Mouse (Mus musculus) embryonic stem cell, embryonic (primary cell): Measurements from ENCODE around the gene Npr2.

Source experiments
- CTCF ChIA-PET, 4 experiments: fragments of 300-600 bp in 2 of 4; fragments of 350-600 bp in 2 of 4; sonication (Branson Sonifier 250); formaldehyde crosslinking; loops; one replicate each; lab custom pipeline; 2022; ENCODE audit warnings: inconsistent platforms in 2 of 4; lab: Charles Lee
- POLR2A ChIA-PET, 4 experiments: fragments of 300-600 bp in 2 of 4; fragments of 350-600 bp in 2 of 4; sonication (Branson Sonifier 250); formaldehyde crosslinking; loops; one replicate each; lab custom pipeline; 2022; ENCODE audit warnings: antibody characterized with exemption in 4 of 4, inconsistent platforms in 1 of 4; lab: Charles Lee

The Npr2 gene

DNA sequence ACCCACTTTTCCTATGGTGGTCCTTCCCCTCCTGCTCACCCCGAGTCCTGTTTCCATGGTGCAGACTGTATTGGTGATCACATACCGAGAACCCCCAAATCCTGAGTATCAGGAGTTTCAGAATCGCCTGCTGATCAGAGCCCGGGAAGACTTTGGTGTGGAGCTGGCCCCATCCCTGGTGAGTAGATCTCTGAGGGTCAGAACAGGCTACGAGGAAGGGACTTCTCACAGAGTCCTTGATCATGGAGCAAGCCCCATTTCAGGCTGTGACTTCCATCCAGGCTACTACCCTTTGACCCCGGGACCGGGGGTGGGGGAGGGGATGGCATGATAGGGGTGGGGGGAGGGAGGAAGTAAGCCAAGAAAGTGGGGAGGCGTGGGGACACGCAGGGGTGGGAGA, 8.3 kb downstream of the Npr2 start:
- CTCF ChIA-PET = interaction anchor here in 1 of 4 experiments (0.7 kb wide), 1 partner anchor 593 kb away, joined by 6 read pairs; no protein-coding TSS in a partner anchor
- POLR2A ChIA-PET = interaction anchor here in 1 of 4 experiments (0.6 kb wide), 1 partner anchor 10 kb away, joined by 3 read pairs; no protein-coding TSS in a partner anchor

DNA sequence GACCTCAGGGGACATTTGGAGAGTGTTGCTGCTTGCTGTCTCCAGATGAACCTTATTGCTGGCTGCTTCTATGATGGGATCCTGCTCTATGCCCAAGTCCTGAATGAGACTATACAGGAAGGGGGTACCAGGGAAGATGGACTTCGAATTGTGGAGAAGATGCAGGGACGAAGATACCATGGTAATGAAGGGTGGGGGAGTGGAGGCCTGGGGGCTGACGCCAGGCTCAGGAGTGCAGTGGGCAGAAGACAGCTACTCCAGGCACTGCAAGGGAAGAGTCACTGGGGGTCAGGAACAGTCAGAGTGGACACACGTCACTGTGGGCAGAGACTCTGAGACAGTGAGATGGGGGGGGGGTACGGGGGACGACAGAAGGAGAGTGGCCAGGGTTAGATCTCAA, 8.8 kb downstream of the Npr2 start:
- ChIA-PET CTCF (interaction anchor here in 1 of 4 experiments (1.4 kb wide), 1 partner anchor 10 kb away, joined by 4 read pairs; no protein-coding TSS in a partner anchor), POLR2A (interaction anchor here in 1 of 4 experiments (0.6 kb wide), 1 partner anchor 11 kb away, joined by 3 read pairs; no protein-coding TSS in a partner anchor)

DNA sequence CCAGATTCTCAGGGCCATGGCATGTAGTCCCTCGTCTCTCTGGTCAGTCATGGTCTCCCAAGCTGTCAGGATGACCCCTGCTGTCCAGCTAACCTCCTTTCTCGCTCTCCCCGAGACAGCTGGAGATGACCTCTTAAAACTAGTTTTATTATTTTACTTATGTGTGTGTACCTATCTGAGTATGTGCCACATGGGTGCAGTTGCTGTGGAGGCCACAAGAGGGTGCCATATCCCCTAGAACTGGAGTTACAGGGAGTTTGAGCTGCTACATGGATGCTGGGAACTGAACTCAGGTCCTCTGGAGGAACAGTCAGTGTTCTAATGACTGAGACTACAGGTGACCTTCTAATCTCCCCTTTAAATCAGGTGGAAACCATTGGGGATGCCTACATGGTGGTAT, 18.0 kb downstream of the Npr2 start:
- POLR2A ChIA-PET = interaction anchor here in 3 of 4 experiments (0.5 to 1.4 kb wide), 4 partner anchors 13 to 37 kb away, joined by 3 to 4 read pairs (median 3); no protein-coding TSS in a partner anchor
- CTCF ChIA-PET = interaction anchor here (0.6 to 3.0 kb wide), 8 partner anchors 12 to 170 kb away, joined by 3 to 14 read pairs (median 3); no protein-coding TSS in a partner anchor

DNA sequence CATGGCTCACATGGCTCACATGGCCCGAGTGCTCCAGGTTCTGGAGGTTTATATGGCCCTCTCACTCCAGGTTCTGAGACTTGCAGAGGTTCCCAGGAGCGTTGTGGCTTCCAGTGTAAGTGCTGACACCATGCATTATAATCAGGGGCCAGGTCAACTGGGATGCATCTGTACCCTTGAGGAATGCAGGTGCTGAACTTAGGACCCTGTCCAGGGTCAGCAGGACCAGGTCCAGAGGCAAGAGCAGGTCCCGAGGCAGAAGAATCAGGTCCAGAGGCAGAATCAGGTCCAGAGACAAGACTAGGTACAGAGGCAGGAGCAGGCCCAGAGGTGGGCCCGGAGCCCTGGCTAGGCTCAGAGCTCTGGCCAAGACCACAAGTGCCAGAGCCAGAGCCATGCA, 21.0 kb downstream of the Npr2 start:
- POLR2A ChIA-PET = interaction anchor here (0.5 to 1.2 kb wide), 4 partner anchors 19 to 223 kb away, joined by 3 read pairs; no protein-coding TSS in a partner anchor
- CTCF ChIA-PET = interaction anchor here in 2 of 4 experiments (1.0 to 2.0 kb wide), 3 partner anchors 17 to 23 kb away, joined by 4 to 6 read pairs (median 4); partner anchors contain the start of gene Fam221b (in 1 of the 2)

DNA sequence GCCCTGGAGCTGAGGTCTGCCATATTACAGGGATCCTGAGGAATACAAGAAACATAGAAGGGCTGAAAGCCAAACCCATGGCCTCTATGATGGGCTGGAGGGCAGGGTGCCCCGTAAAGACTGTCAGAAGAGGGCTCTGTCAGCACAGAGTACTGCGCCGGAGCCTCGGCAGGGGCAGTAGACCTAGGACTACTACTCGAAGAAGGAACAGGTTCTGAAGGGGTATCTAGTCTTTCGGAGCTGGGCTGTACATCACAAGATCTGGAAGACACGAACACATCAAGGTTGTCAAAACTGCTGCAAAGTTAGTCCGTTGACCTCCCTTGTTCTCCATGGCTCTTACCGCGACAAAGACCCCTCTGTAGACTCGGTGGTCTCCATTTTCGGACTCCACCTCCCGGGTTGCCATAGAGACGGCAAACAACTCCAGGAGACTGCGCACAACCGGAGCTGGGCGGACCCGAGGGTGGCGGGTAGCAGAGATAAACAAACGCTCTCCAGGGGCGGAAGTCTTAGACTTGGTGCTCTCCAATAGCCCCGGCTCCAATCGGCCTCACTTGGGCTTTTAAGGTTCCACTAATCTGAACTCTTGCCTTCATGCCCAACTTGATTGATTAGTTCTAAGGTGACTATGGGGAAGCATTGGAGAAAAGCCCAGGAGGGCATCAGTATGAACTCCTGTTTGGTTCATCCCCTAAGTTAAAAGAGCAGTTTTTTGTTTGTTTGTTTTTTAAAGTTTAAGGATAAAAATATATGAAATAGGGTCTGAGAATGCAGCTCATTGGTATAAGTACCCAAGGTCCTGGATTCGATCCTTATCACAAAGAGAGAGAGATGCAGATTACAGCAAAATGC, 21.7 kb downstream of the Npr2 start, which contains the start of gene Spag8:
Gene Spag8 (minus strand): TSS at position 434 of the 855 bp plus-strand sequence.
- CTCF ChIA-PET = interaction anchor here in 3 of 4 experiments (0.7 to 2.0 kb wide), 4 partner anchors 16 to 23 kb away, joined by 3 to 6 read pairs (median 4); partner anchors contain the start of gene Fam221b (in 1 of the 3)
- POLR2A ChIA-PET = interaction anchor here (0.5 to 1.2 kb wide), 6 partner anchors 16 to 224 kb away, joined by 3 to 5 read pairs (median 3); partner anchors contain the start of genes Creb3 (in 1 of the 4) and Tln1 (in 1 of the 4)

DNA sequence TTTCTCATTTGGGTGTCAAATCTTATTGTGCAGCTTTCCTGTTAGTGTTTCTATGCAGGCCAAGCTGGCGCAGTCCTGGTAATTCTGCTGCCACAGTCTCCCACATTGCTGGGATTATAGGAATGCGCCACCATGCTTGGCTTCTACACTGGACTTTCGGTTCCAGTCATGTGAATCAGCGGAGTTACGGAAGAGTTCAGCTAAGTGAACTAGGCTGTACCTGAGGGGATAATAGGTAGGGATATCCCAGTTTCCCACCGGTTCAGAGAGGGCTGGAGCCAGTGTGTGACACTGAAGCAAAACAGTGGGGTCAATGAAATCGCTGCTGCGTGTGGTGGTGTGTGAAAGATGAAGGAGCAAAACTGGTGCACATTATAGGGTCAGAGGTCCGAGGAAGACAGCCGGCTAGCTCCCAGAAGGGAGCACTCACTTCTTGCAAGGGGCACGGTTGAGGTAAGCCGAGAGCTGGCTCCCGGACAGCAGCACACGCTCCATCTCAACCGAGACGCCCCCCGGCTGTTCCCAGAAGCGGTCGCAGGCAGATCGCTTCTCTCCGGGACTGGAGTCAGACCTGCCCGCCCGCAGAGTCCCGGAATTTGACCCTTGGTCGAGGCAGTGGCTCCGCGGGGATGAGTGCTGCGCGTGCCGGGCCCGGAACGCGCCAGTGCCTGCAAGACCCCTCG, 24.1 kb downstream of the Npr2 start:
- CTCF ChIA-PET = interaction anchor here in 3 of 4 experiments (0.7 to 1.9 kb wide), 13 partner anchors 16 to 224 kb away, joined by 3 to 11 read pairs (median 4); no protein-coding TSS in a partner anchor

DNA sequence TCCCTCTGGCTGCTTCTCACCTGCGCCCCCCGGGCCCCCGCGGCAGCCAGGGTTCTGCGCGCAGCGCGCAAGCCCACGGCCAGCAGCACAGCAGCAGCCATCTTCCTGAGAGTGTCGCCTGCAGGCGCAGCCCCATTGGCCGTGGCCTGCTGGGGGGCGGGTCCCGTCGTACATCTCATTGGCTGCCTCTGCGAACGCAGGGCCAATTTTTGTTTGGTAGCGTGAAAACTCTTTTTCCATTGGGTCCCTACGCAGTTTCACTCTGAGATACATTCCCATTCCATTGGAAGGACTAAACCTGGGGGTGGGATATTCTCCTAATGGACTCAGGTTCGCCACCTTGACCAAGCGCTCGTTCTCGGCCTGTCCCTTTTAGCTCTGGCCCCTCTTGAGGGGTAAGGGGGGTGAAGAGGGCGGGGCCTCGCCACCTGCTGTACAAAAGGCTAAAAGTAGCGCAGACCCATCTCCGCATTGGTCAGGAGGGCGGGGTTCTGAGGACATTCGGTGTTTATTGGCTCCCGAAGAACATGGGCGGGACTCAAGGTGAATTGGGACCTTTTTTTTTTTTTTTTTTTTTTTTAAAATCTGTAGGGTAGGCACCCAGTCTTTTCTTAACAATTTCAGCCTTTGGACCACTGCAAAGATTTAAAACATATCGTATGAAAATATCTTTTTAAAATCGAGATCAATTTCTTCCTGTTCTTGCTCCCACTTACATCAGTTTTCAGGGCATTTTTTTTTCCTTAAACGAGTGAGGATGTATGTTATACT, 24.8 kb downstream of the Npr2 start, which contains the start of gene Hint2:
Gene Hint2 (minus strand): TSS at position 128 of the 771 bp plus-strand sequence.
- CTCF ChIA-PET = interaction anchor here in 3 of 4 experiments (0.6 to 1.9 kb wide), 16 partner anchors 11 to 609 kb away, joined by 3 to 11 read pairs (median 4); no protein-coding TSS in a partner anchor

More for the DNA sequence above, 24.1 kb downstream of the Npr2 start:
- POLR2A ChIA-PET = interaction anchor here in 3 of 4 experiments (0.6 to 2.7 kb wide), 14 partner anchors 8 to 655 kb away, joined by 3 to 14 read pairs (median 4); partner anchors contain the start of genes Creb3 (in 2 of the 3) and Tln1 (in 2 of the 3)

DNA sequence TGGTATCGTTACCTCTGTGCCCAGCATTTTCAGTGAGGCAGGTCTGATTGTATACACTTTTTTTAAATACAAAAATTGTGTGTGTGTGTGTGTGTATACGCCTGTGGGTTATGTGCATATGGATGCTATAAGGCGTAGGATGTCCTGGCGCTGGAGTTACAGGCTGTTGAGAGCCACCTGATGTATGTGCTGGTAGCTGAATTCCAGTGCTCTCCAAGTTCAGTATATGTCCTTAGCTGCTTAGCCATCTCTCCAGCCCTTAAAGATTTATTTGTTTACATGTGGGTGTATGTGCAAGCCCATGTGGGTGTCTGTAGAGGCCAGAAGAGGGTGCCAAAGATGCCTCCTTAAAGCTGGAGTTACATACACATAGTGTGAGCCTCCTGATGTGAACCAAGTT, 25.4 kb downstream of the Npr2 start:
- CTCF ChIA-PET = interaction anchor here in 3 of 4 experiments (0.6 to 1.9 kb wide), 14 partner anchors 10 to 610 kb away, joined by 3 to 11 read pairs (median 4); no protein-coding TSS in a partner anchor

More for the DNA sequence above, 24.8 kb downstream of the Npr2 start, which contains the start of gene Hint2:
- POLR2A ChIA-PET = interaction anchor here in 3 of 4 experiments (0.6 to 2.7 kb wide), 16 partner anchors 9 to 656 kb away, joined by 3 to 14 read pairs (median 4); partner anchors contain the start of genes Creb3 (in 2 of the 3) and Tln1 (in 2 of the 3)

DNA sequence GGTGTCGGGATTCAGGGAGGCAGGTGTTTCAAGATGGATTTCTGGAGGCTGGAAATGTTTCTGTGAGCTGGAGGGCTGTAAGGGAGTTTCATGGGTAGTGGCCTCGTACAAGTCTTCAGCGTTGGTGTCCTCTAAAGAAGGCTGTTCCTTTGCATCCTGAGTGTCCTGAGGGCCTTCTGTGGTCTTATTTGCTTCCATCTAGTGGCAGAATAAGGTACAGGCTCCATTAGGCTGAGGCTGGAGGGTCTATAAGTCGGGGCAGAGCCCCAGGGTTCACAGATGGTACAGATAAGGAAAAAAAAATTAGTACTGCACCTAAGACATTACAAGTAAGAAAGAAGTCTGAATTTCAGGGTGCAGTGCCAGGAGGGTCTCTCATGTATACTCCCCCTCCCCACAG, 34.7 kb downstream of the Npr2 start:
- POLR2A ChIA-PET = no interaction called here

More for the DNA sequence above, 25.4 kb downstream of the Npr2 start:
- POLR2A ChIA-PET = interaction anchor here in 2 of 4 experiments (0.9 to 2.7 kb wide), 9 partner anchors 9 to 95 kb away, joined by 3 to 14 read pairs (median 4); partner anchors contain the start of genes Creb3 (in 2 of the 2) and Tln1 (in 2 of the 2)

DNA sequence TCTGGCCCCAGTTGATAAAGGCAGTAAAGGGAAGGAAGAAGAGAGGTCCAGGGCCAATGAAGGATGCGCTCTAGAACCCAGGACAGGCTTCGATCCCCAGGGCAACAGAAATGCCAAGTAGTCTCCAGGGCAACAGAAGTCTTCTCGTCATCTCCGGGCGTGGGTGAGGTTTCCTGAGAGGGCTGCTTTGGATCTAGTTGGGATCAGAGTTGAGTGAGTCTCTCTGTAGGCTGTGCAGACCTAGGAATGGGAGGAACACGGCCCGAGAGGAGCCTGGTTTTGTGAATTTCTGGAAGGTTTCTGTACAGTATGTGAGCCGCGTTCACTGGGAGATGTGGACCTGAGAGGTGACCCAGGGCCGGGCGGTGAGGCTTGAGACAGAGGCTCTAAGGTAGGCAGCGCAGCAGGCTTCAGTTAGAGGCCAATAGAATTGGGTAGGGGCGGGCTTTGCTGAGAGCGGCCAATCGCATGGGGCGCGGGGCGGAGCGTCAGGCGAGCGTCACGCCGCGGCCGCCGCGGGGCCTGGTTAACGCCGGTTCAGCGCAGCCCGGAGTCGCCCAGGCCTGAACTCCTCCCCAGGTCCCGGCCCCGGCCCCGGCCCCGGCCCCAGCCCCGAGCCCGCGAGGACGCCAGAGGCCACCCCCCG, 37.2 kb downstream of the Npr2 start, which contains the start of the genes Tmem8b and Fam221b:
Gene Tmem8b (plus strand): TSS at position 190 of the 646 bp plus-strand sequence.
Gene Fam221b (minus strand): TSS at position 364 of the 646 bp plus-strand sequence.
- CTCF ChIA-PET = interaction anchor here in 1 of 4 experiments (0.6 to 1.9 kb wide), 2 partner anchors 16 to 21 kb away, joined by 3 to 4 read pairs; partner anchors contain the start of gene Spag8

More for the DNA sequence above, 34.7 kb downstream of the Npr2 start:
- CTCF ChIA-PET = interaction anchor here in 3 of 4 experiments (0.5 to 2.3 kb wide), 14 partner anchors 9 to 143 kb away, joined by 3 to 13 read pairs (median 3); no protein-coding TSS in a partner anchor

DNA sequence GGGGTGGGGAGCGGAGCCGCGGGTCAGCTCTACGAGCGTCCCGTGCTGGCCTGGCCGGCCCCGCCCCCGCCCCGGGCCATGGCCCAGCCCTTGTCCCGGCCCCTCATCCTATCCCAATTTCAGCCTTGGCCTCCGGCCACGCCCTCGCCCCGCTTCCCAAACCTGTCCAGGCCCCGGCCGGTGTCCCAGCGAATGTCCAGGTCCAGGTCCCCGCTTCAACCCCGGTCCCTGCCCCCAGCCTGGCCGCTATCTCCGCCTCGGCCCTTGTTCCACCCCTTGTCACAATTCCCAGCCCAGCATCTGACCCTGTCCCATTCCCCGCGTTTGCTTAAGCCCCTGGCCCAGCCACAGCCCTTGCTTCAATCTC, 37.7 kb downstream of the Npr2 start:
- ChIA-PET POLR2A (no interaction called here), CTCF (interaction anchor here in 1 of 4 experiments (0.6 to 1.9 kb wide), 4 partner anchors 16 to 191 kb away, joined by 3 to 4 read pairs (median 3); partner anchors contain the start of genes Creb3 and Spag8)

More for the DNA sequence above, 37.2 kb downstream of the Npr2 start, which contains the start of the genes Tmem8b and Fam221b:
- POLR2A ChIA-PET = no interaction called here

DNA sequence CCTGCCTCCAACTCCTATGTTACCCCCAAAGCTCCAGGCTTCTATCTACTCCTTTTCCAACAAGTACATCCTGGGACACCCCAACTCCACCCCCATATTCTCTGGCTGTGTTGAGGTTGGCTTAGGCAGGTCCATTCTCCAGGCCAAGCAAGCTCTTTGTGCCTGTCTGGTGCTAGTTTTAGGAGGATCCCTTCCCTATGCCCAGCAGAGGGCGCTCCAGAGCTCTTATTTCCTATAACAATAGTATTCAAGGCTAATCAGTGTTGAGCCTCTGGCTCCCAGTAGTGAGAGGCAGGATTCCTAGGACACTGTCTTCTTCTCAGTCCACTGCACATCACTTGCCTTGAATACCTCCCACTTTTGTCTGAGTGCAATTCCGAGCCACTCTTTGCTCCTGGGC, 40.3 kb downstream of the Npr2 start:
- ChIA-PET POLR2A (interaction anchor here in 3 of 4 experiments (0.6 to 2.1 kb wide), 19 partner anchors 9 to 164 kb away, joined by 3 to 10 read pairs (median 4); partner anchors contain the start of genes Hint2 (in 2 of the 3), Creb3 (in 1 of the 3), Npr2 (in 1 of the 3) and Spag8 (in 1 of the 3)), CTCF (interaction anchor here (0.5 to 2.9 kb wide), 90 partner anchors 8 to 991 kb away, joined by 3 to 24 read pairs (median 4); partner anchors contain the start of genes Hint2 (in 3 of the 4), Creb3 (in 2 of the 4), Gba2 (in 2 of the 4) and Npr2 (in 2 of the 4))

DNA sequence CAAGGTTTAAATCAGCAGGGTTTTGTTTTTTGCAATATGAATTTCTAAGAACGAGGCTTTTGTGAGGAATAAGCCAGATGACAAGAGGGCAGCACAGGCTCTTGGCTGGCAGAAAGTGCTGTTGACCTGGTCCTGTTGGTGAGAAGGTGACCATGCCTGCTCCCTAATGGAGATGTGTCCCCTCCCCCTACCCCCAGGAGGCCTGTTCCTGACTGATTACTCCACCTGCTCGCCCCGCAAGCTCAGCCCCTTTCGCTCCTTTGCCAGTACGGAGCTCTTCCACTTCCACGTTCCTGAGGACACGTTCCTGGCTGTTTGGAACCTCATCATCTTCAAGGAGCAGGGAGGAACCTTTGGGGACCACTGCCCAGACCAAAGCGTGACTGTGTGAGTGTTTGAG, 42.0 kb downstream of the Npr2 start:
- ChIA-PET CTCF (interaction anchor here in 2 of 4 experiments (1.2 to 2.9 kb wide), 3 partner anchors 30 to 57 kb away, joined by 3 to 23 read pairs (median 5); no protein-coding TSS in a partner anchor), POLR2A (interaction anchor here in 2 of 4 experiments (0.6 to 2.1 kb wide), 4 partner anchors 10 to 17 kb away, joined by 3 to 6 read pairs (median 4); partner anchors contain the start of gene Hint2 (in 1 of the 2))

DNA sequence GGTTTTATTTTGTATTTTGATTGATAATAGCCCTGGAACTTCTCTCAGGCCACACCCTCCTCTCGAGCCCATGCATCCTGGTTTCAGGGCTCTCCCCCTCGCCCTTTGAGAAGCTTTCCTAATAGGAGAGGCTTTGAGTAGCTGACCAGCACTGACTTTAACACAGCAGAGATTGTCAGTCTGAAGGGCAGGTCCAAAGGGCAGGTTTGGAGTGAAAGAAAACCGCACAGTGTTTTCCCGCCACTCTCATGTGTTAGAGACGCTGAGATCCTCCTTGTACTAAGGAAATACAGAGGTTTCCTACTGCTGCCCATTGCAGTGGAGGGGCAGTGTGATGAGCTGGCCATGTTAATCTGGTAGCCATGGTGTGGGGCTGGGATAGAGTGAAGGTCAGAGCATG, 43.2 kb downstream of the Npr2 start:
- CTCF ChIA-PET = interaction anchor here in 2 of 4 experiments (0.5 to 1.1 kb wide), 3 partner anchors 28 to 243 kb away, joined by 5 to 10 read pairs (median 6); no protein-coding TSS in a partner anchor
- POLR2A ChIA-PET = interaction anchor here in 3 of 4 experiments (0.7 to 2.0 kb wide), 6 partner anchors 13 to 122 kb away, joined by 3 to 6 read pairs (median 4); partner anchors contain the start of genes Gba2 (in 1 of the 3), Hint2 (in 1 of the 3) and Rgp1 (in 1 of the 3)

DNA sequence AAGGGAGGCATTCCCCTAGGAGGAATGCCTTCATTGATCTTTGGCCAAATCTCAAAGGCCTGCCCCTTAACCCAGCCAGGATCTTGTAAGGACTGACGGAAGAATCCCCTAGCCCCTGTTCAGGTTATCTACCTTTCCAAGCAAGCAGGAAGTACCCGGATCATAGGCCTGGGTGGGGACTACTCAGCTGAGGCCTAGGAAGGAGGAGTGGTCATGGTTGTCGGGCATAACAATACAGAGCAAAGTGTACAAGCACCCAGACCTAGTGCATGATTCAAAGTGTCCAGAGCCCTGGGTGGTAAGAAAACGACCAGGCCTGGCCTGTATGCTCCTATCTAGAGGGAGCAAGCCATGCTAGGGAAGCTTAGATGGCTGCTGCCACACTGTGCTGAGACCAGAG, 43.9 kb downstream of the Npr2 start:
- ChIA-PET CTCF (interaction anchor here in 3 of 4 experiments (0.5 to 1.1 kb wide), 6 partner anchors 28 to 925 kb away, joined by 3 to 17 read pairs (median 6); no protein-coding TSS in a partner anchor), POLR2A (interaction anchor here in 3 of 4 experiments (0.5 to 2.0 kb wide), 10 partner anchors 10 to 337 kb away, joined by 3 to 6 read pairs (median 3); partner anchors contain the start of genes Gba2 (in 1 of the 3), Hint2 (in 1 of the 3) and Rgp1 (in 1 of the 3))
